Mouse (Mus musculus) brain, embryonic 14.5 days (tissue): ENCODE measurements around the gene Olfr223. TPM values are rescaled to one million over a fixed set of nuclear protein-coding genes. Genes with fewer than 3 reads are reported as not detected.

ENCODE experiments used
- DNase-seq: peaks from one replicate; pipeline ENCODE4 v3.0.0-alpha.2; 2011; ENCODE audit warnings: low read depth
- CTCF ChIP-seq: fragments of 200-500 bp; IDR thresholded peaks from 2 replicates; pipeline ENCODE4 v1.5.1; 2012; ENCODE audit warnings: inconsistent platforms, mild to moderate bottlenecking, moderate library complexity, borderline replicate concordance; ENCODE audit not compliant: insufficient read depth, insufficient read length; ENCODE audit errors: extremely low read depth
- POLR2A ChIP-seq: fragments of 200-500 bp; IDR thresholded peaks from 2 replicates; pipeline ENCODE4 v1.6.1; 2012; ENCODE audit warnings: mild to moderate bottlenecking, inconsistent platforms, borderline replicate concordance; ENCODE audit not compliant: poor library complexity, insufficient read depth, insufficient read length, severe bottlenecking; ENCODE audit errors: extremely low read depth
- polyA plus RNA-seq: library from polyadenylated mRNA; depleted of rRNA; stranded (reverse); fragments of >200 nt; gene quantifications from 2 replicates; pipeline ENCODE4 v1.2.3, GENCODE M21; 2012; rRNA removed

Gene Olfr223
- polyA plus RNA-seq, result not detected in 2 replicates

- DNase-seq, result no peak
- TF ChIP-seq POLR2A, result no peak
- no peak for TF ChIP-seq CTCF
Observed at GRCm38 (mm10) chr11:59593189-59593588, at the start of gene Olfr223. TSS of gene Olfr223 (minus strand) at chr11:59593289.

- DNase-seq, result no peak
- TF ChIP-seq POLR2A, result no peak
- TF ChIP-seq CTCF, result no peak
Observed at GRCm38 (mm10) chr11:59642420-59642819, 49.3 kb upstream of the Olfr223 start.

DNA sequence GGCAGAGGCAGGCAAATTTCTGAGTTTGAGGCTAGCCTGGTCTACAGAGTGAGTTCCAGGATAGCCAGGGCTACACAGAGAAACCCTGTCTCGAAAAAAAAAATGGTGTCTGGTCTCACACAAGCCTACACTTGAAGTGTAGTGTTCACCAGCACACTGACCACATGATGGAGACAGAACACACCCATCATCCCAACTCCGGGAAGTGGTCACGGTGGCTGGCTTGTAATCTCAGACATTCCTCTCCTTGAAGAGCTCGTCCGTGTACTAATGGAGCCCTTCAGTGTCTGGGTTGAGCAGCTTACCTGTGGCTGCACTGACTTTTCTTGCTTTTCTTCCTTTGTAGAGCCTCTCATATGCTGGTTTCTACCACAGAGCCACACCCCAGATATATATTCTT lies 48.1 kb upstream of the Olfr223 start:
- TF ChIP-seq CTCF, result no peak
- no peak for DNase-seq

GRCm38 (mm10) chr11:59639957-59640643 lies 47.0 kb upstream of the Olfr223 start:
- TF ChIP-seq POLR2A (no peak), CTCF (no peak)
- no peak for DNase-seq

GRCm38 (mm10) chr11:59636695-59637414 lies 43.8 kb upstream of the Olfr223 start:
- no peak for TF ChIP-seq CTCF
- no peak for TF ChIP-seq POLR2A
- no peak for DNase-seq

- no peak for DNase-seq
- TF ChIP-seq POLR2A (no peak), CTCF (no peak)
Observed at GRCm38 (mm10) chr11:59635821-59636694, 43.0 kb upstream of the Olfr223 start.

DNA sequence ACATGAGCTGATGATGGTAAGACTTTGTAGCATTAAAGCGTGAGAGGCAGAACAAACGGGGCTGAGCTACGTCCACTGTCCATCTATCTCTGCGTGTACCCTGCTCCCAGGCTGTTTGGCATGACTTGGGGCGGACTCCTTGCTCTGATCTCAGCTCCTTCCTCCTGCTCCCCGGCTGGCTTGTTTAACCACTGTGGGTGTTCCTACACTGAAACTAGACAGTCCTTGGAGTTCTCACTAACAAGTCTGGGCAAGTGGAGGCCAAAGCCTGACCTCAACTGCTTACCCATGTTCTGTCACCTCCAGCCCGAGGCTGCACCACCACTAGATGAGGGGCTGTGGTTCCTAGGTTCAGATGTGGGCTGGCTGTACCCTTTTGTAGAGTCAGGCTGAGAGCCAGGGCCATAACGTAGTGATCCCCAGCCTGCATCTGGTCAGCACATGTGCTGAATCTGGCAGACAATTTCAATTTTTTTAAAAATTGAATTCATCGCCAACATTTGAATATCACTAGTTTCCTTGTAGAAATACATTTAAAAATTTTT lies 42.2 kb upstream of the Olfr223 start:
- no peak for DNase-seq
- TF ChIP-seq POLR2A, result no peak
- no peak for TF ChIP-seq CTCF

DNA sequence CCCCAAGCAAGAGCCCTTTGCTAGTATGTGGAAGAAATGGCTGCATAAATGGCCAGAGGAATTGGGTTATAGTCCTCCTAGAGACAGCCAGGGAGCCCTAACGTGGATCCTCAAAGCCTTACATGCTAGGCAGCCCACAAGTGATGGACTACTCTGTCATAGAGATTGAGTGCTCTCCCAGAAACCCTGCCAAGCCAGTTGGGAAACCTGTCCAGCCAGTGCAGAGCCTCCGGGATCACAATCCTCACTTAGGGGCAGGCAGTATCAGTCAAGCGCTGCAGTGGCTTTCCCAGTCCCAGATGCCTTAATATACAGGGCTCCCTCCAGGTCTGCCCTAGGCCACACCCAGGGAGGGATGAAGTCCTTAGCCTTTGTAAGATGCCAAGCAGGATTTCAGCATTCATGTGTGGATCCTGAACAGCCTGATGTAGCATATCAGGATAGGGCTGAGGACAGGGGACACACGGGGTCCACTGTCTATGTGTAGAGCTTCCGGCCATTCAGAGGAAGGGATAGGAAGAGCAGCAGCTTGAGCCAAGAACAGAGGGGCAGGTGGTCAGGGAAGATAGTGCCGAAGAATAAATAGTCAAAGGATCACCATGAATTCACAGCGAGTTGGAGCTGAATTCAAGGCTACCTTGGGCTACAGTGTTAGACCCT lies 41.0 kb upstream of the Olfr223 start:
- no peak for DNase-seq
- TF ChIP-seq CTCF (no peak), POLR2A (no peak)

DNA sequence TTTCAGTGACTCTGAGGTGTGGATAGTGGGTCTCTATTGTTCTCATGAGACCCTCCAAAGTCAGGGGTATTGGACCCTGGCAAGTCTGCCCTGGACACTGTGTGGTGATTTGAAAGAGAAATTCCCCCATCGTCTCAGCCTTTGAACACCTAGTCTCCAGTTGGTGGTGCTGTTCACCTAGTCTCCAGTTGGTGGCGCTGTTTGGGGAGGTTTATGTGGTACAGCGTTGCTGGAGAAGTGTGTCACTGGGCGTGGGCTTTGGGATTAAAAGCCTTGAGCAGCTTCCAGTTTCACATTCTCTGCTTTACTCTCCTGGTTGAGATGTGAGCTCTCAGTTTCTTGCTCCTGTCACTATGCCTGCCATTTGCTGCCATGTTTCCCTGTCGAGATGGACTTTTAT lies 39.9 kb upstream of the Olfr223 start:
- TF ChIP-seq POLR2A (no peak), CTCF (peak; percentile 73; the same call in 1 of the 2 replicates)
- peak; percentile 39 for DNase-seq

DNA sequence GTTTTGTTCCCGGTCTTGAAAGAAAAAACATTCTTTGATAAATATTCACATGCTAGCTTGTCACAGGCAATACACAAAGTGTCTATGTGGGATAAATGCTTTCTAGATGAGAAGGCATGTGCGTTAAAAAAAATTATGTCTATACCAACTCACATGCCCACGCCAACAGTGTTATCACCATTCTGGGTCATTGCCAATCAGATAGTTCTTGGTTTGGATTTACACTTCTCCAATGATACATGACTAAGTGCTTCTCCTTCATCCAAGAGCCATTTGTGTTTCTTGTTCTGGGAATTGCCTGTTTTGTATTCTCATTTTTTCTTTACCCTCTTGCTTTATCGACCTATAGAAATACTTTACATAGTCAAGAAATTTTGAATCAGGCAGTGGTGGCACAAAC lies 38.9 kb upstream of the Olfr223 start:
- TF ChIP-seq POLR2A, result no peak
- no peak for TF ChIP-seq CTCF

DNA sequence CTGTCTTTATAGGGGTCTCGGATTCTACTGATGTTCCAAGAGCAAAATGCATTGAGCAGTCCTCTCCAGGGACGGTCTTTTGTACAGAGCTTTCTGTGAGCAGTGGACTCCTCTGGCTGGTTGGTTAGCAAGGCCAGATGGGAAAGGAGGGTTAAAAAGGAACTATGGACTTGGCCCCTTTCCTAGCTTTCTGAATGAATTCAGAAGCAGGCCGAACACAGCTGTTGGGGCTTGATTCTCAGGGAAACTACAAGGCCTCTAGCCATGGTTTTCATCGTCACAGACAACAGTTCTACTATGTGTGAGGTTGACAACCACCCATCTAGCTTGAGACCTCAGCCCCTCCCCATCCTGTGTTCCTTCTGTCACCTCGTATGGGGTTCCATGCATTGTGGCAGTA lies 36.8 kb upstream of the Olfr223 start:
- DNase-seq, result peak; percentile 32
- TF ChIP-seq POLR2A, result no peak

More for the DNA sequence above, 38.9 kb upstream of the Olfr223 start:
- DNase-seq, result no peak

- TF ChIP-seq CTCF, result no peak
Observed at GRCm38 (mm10) chr11:59628177-59628576, 35.1 kb upstream of the Olfr223 start.

More at GRCm38 (mm10) chr11:59628177-59628576, 35.1 kb upstream of the Olfr223 start:
- DNase-seq, result no peak
